Mouse (Mus musculus): Measurements from ENCODE around the gene Derl3. TPM values are rescaled to one million over a fixed set of nuclear protein-coding genes. Genes with fewer than 3 reads are reported as not detected.

Derl3 gene
- polyA plus RNA-seq, 1 experiment = 19.0 TPM

DNA sequence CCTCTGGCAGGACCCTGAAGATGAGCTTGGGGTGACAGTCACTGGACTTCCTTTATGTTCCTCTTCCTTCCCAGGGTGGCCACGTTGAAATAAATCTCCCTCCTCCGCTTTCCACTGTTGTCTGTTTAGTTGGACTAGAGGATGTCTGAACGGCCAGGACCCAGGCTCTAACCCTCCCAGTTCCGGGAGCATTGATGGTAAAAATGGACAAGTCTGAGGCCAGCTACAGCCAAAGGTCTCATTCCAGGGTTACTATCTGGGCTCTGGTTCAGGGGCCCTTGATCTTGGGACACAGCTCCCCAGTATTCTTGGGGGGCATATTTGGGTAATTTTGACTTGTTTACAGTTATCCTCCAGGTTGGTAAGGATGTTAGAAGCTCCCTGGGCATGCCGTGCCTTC lies 31.6 kb upstream of the Derl3 start:
- peaks cover 10% of the 10 kb centered on the region for H3K4me1 ChIP-seq (replicated peaks; ENCODE audit: control insufficient read depth, insufficient read depth, low read length)
- no peaks in the 10 kb centered on the region for H3K36me3 ChIP-seq (ENCODE audit: control insufficient read depth, insufficient read depth, low read length)
- TF ChIP-seq CTCF (IDR thresholded peaks at IDR 0.05; ENCODE audit: borderline replicate concordance, control insufficient read depth, extremely low read depth, insufficient read depth, low read length, poor library complexity) (no peak), POLR2A (IDR thresholded peaks at IDR 0.05; ENCODE audit: control insufficient read depth, extremely low read depth, insufficient read depth, low read length, poor library complexity) (no peak)
- no peak for DNase-seq
- no peaks in the 10 kb centered on the region for H3K27me3 ChIP-seq (ENCODE audit: control insufficient read depth, insufficient read depth, low read length)
- H3K27ac ChIP-seq (ENCODE audit: control insufficient read depth, insufficient read depth, low read length) = no peak overlapping the region
- no peak overlapping the region for H3K4me3 ChIP-seq (ENCODE audit: control insufficient read depth, insufficient read depth, low read length)
- WGBS = 85% methylated on average over 5 of the region's 5 CpGs

DNA sequence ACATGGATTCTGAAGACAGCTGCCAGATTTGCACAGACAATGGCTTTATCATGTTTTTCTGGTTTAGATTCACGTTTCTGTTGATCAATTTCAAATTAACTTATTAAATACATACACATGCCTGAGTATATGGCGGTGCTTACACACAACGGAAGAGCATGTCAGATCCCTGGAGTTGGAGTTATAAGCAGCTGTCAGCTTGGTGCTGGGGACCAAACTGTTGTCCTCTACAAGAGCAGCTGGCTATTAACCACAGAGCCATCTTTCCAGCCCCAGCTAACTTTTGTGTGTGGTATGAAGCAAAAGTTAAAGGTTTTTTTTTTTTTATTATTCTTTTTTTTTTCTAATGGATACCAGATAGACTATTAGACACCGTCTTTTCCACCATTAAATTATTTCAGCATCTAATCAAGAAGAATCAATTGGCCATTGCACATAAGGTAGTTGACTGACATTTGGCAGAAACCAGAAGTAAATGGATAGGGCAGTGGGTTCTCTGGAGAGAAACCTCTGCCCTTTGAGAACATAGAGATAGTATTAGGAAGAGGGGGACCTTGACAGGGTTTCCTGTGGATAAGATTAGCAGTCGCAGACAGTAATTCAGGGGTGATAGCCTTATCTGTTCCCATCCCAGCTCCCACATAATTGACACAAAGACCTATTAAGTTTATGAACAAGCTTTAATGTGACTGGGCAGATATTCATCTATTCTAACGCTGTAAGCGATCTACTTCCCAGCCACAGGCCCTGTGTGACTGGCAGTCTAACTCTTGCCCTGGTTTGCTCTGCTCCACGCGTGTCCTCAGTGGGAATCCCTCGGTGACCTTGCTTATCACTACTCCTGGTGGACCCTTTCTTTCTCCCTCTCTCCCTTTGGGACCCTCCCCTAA lies 20.9 kb upstream of the Derl3 start:
- no peak for DNase-seq
- H3K27me3 ChIP-seq (ENCODE audit: control insufficient read depth, insufficient read depth, low read length) = no peaks in the 10 kb centered on the region
- peak overlapping the region; percentile 23; the same call in 1 of the 2 replicates for H3K4me3 ChIP-seq (ENCODE audit: control insufficient read depth, insufficient read depth, low read length)
- no peaks in the 10 kb centered on the region for H3K36me3 ChIP-seq (ENCODE audit: control insufficient read depth, insufficient read depth, low read length)
- peaks cover 4% of the 10 kb centered on the region for H3K4me1 ChIP-seq (replicated peaks; ENCODE audit: control insufficient read depth, insufficient read depth, low read length)
- WGBS = 50% methylated on average over 10 of the region's 10 CpGs
- TF ChIP-seq POLR2A (IDR thresholded peaks at IDR 0.05; ENCODE audit: control insufficient read depth, extremely low read depth, insufficient read depth, low read length, poor library complexity) = no peak
- no peak for TF ChIP-seq CTCF (IDR thresholded peaks at IDR 0.05; ENCODE audit: borderline replicate concordance, control insufficient read depth, extremely low read depth, insufficient read depth, low read length, poor library complexity)
- no peak overlapping the region for H3K27ac ChIP-seq (ENCODE audit: control insufficient read depth, insufficient read depth, low read length)

DNA sequence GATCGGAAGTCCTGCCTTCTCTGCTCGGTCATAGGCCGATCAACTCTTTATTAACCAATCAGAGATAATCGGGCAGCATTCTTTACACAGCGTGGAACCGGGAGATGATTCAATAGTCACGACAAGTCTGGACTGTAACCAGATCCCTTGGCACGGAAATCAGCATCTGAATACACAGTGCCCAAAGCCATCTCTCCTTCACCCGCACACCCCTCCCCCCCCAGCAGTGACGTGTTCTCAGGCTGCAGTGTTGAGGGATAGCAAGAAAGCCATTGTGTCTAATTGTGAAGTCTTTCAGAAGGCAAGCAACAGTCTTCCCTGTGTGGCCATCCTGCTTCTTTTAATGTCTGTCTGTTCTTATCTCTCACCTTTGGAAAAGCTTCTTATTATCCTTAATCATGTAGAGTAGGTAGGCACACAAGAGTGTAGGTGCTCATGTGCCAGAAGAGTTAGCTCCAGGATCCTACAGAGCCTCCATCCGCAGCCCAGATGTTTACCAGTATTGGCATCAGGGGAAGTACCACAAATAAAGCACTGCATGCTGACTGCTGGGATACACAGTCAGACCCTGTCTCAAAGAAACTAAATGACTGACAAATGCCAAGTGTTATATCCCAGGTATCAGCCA lies 20.2 kb upstream of the Derl3 start:
- H3K4me3 ChIP-seq (ENCODE audit: control insufficient read depth, insufficient read depth, low read length) = peak overlapping the region; percentile 23
- no peak overlapping the region for H3K27ac ChIP-seq (ENCODE audit: control insufficient read depth, insufficient read depth, low read length)
- TF ChIP-seq POLR2A (IDR thresholded peaks at IDR 0.05; ENCODE audit: control insufficient read depth, extremely low read depth, insufficient read depth, low read length, poor library complexity) (no peak), CTCF (IDR thresholded peaks at IDR 0.05; ENCODE audit: borderline replicate concordance, control insufficient read depth, extremely low read depth, insufficient read depth, low read length, poor library complexity) (no peak)
- H3K4me1 ChIP-seq (replicated peaks; ENCODE audit: control insufficient read depth, insufficient read depth, low read length) = peaks cover 4% of the 10 kb centered on the region
- H3K36me3 ChIP-seq (ENCODE audit: control insufficient read depth, insufficient read depth, low read length) = no peaks in the 10 kb centered on the region
- H3K27me3 ChIP-seq (ENCODE audit: control insufficient read depth, insufficient read depth, low read length) = no peaks in the 10 kb centered on the region
- no peak for DNase-seq
- 12% methylated on average over 11 of the region's 11 CpGs for WGBS

DNA sequence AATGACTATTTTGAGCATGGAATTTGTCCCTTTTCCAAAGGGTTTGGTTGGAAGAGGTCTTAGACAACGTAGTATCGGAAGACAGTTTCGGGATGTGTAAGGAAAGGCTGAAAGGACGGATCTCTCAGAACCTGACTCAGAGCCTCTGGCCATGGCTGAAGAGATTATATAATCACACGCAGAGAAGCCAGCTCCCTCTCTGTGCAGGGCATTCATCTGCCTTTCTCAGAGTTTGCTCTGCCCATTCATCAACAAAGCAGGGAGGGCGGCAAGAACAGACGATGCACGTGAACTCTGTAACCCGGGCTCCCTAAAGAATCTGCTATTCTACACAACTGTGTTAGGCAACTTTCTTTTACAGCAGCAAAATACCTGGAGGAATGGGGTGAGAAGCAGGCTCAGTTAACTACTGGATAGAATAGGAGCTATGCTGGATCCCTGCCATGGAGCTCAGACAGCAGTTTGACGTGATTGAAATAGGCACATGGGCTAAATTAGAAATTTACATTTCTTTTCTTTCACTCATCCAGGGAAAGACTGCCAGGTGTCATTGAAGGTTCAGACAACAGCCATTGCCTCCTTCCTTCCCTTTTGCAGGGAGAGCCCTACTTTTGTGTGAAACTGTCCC lies 19.6 kb upstream of the Derl3 start:
- TF ChIP-seq POLR2A (IDR thresholded peaks at IDR 0.05; ENCODE audit: control insufficient read depth, extremely low read depth, insufficient read depth, low read length, poor library complexity) (no peak), CTCF (IDR thresholded peaks at IDR 0.05; ENCODE audit: borderline replicate concordance, control insufficient read depth, extremely low read depth, insufficient read depth, low read length, poor library complexity) (no peak)
- Histone ChIP-seq H3K36me3 (ENCODE audit: control insufficient read depth, insufficient read depth, low read length) (no peaks in the 10 kb centered on the region), H3K4me3 (ENCODE audit: control insufficient read depth, insufficient read depth, low read length) (no peak overlapping the region), H3K27me3 (ENCODE audit: control insufficient read depth, insufficient read depth, low read length) (no peaks in the 10 kb centered on the region), H3K4me1 (replicated peaks; ENCODE audit: control insufficient read depth, insufficient read depth, low read length) (peaks cover 4% of the 10 kb centered on the region), H3K27ac (ENCODE audit: control insufficient read depth, insufficient read depth, low read length) (no peak overlapping the region)
- DNase-seq = no peak
- WGBS = 86% methylated on average over 10 of the region's 10 CpGs

DNA sequence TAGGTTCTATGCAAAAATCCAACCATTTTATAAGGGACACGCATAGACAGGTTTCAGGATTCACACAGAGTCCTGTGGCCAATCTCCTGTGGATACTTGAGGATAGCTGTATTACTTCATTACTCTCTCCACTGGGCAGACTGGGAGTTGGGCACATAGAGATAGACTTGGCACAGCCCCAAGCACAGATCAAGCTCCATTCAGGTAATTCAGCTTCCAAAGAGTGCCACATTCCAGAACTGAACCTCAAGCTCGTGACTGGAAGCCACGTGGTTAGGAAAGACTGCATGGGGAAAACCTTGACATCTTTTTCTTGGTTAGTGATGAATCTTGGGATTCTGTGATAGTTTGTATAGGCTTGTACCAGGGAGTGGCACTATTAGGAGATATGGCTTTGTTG lies 14.4 kb upstream of the Derl3 start:
- 90% methylated on average over 3 of the region's 3 CpGs for WGBS
- Histone ChIP-seq H3K4me3 (ENCODE audit: control insufficient read depth, insufficient read depth, low read length) (no peak overlapping the region), H3K4me1 (replicated peaks; ENCODE audit: control insufficient read depth, insufficient read depth, low read length) (no peaks in the 10 kb centered on the region), H3K27ac (ENCODE audit: control insufficient read depth, insufficient read depth, low read length) (no peak overlapping the region), H3K36me3 (ENCODE audit: control insufficient read depth, insufficient read depth, low read length) (no peaks in the 10 kb centered on the region), H3K27me3 (ENCODE audit: control insufficient read depth, insufficient read depth, low read length) (no peaks in the 10 kb centered on the region)
- TF ChIP-seq CTCF (IDR thresholded peaks at IDR 0.05; ENCODE audit: borderline replicate concordance, control insufficient read depth, extremely low read depth, insufficient read depth, low read length, poor library complexity) (no peak), POLR2A (IDR thresholded peaks at IDR 0.05; ENCODE audit: control insufficient read depth, extremely low read depth, insufficient read depth, low read length, poor library complexity) (no peak)
- no peak for DNase-seq

DNA sequence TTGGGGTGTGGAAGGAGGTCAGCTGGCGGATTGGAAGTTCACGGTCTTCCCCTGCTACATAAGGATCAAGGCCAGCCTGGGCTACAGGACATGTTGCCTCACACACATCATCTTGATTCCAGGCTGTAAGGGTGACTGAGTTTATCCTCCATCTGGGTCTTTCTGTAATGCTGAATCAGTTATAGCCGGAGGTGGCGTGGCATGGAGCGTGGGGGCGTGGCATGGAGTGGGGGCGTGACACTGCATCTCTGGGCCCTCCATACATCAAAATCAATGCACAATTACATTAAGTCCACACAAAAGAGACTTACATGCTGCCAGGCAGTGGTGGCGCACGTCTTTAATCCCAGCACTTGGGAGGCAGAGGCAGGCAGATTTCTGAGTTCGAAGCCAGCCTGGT lies 12.9 kb upstream of the Derl3 start:
- H3K36me3 ChIP-seq (ENCODE audit: control insufficient read depth, insufficient read depth, low read length) = no peaks in the 10 kb centered on the region
- 94% methylated on average over 10 of the region's 10 CpGs for WGBS
- H3K4me3 ChIP-seq (ENCODE audit: control insufficient read depth, insufficient read depth, low read length) = no peak overlapping the region
- no peaks in the 10 kb centered on the region for H3K27me3 ChIP-seq (ENCODE audit: control insufficient read depth, insufficient read depth, low read length)
- DNase-seq = no peak
- TF ChIP-seq POLR2A (IDR thresholded peaks at IDR 0.05; ENCODE audit: control insufficient read depth, extremely low read depth, insufficient read depth, low read length, poor library complexity) = no peak
- TF ChIP-seq CTCF (IDR thresholded peaks at IDR 0.05; ENCODE audit: borderline replicate concordance, control insufficient read depth, extremely low read depth, insufficient read depth, low read length, poor library complexity) = no peak
- no peak overlapping the region for H3K27ac ChIP-seq (ENCODE audit: control insufficient read depth, insufficient read depth, low read length)
- H3K4me1 ChIP-seq (replicated peaks; ENCODE audit: control insufficient read depth, insufficient read depth, low read length) = no peaks in the 10 kb centered on the region

All from thymus, adult 2 months (tissue).